Mouse (Mus musculus): ENCODE results near the gene Slc8b1.

Slc8b1 gene

GRCm38 (mm10) chr5:120510982-120511642, at the start of gene Slc8b1:
Slc8b1 (plus strand) TSS chr5:120511168.
- DNase-seq = peak; percentile 99

DNA sequence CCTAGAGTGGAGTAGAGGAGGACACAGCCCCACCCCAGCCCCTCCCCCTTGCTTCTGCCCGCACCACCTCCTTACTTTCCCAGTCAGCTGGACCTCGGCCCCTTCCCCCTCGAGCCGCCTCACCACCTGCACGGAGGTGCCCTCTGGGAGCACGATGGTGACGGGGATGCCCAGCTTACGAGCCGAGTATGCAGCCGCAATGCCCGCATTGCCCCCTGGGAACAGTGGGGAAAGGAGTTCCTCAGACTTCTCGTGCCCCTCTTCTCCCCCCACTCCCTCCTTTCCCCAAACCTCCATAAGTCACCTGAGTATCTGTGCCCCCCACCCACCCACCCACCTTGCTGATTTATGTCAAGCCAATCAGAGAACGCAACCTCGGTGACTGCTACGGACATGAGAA, 49.1 kb upstream of the Slc8b1 start:
- DNase-seq = no peak

- DNase-seq = no peak
Measured at GRCm38 (mm10) chr5:120464321-120464720, 46.6 kb upstream of the Slc8b1 start.

DNA sequence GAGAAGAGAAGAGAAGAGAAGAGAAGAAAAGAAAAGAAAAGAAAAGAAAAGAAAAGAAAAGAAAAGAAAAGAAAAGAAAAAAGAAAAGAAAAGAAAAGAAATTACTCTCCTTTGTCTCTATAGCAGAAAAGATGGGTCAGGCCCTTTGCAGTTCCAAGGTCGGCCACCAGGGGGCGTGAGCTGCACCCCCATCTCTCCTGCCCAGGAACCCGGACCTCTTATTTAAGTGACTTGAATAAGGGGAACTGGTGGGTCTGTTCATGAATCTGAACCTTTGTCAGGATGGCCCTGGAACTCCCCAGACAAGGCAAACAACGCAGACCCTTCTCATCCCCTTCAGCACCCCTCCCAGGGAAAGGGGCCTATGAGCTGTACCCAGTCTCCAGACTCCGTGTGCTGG, 45.9 kb upstream of the Slc8b1 start:
- peak; percentile 23 for DNase-seq

GRCm38 (mm10) chr5:120465860-120466259, 45.1 kb upstream of the Slc8b1 start:
- peak; percentile 42 for DNase-seq

GRCm38 (mm10) chr5:120467026-120467425, 43.9 kb upstream of the Slc8b1 start:
- DNase-seq = peak; percentile 8

DNA sequence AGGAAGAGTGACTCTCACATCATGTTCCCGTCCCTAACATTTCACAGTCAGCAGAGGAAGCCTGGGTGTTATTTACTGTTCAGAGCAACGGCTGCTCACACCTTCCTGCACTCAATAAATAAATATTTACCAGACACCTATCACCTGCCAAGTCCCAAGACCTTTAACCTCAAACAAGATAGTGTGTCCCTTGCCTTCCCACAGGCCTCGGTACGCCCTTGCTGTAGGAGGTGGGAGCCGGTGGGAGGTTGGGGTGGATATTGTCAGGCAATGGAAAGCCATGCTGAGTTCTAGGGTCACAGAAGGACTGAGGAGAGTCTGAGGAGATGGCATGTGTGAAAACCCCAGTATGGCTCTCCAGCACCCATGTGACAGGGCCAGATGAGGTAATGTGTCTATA, 42.6 kb upstream of the Slc8b1 start:
- DNase-seq = no peak

- DNase-seq = no peak
Measured at GRCm38 (mm10) chr5:120468830-120469229, 42.1 kb upstream of the Slc8b1 start.

DNA sequence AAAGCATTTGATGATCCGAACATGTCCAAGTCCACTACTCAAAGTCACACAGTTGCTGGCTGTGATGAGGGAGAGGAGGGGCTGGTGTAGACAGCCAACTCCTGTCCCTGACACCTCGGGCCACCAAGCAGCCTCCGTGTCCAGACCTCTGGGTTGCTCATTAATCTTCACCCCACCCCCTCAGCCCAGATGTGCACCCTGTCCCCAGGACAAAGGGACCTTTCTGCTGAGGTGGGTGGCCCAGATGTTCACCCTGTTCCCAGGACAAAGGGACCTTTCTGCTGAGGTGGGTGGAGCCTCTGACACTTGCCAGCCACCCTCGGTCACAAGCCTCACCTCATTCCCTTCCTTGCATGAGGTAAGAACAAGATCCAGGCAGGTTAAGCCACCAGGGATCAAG, 39.4 kb upstream of the Slc8b1 start:
- no peak for DNase-seq

- no peak for DNase-seq
Measured at GRCm38 (mm10) chr5:120472770-120473169, 38.2 kb upstream of the Slc8b1 start, which contains the start of gene Sdsl. Sdsl (minus strand) TSS chr5:120472810.

- DNase-seq = no peak
Measured at GRCm38 (mm10) chr5:120473361-120473760, 37.6 kb upstream of the Slc8b1 start.

- DNase-seq = no peak
Measured at GRCm38 (mm10) chr5:120475861-120476260, 35.1 kb upstream of the Slc8b1 start.

GRCm38 (mm10) chr5:120476296-120476695, 34.7 kb upstream of the Slc8b1 start, which contains the start of gene Sds:
Sds (plus strand) TSS chr5:120476526.
- DNase-seq = no peak

- no peak for DNase-seq
Measured at GRCm38 (mm10) chr5:120477993-120478392, 33.0 kb upstream of the Slc8b1 start.

DNA sequence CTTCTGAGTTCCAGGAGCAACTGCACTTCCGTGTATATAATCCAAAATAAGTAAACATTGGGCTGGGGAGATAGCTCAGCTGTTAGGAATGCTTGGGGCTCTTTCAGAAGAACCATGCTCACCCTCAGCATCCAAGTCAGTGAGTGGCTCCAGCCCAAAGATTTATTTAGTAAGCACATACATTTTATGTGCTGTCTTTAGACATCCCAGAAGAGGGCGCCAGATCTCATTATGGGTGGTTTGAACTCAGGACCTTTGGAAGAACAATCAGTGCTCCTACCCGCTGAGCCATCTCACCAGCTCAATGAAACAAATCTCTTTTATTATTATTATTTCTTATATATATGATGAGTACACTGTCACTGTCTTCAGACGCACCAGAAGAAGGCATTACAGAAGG, 31.4 kb upstream of the Slc8b1 start:
- DNase-seq = no peak

DNA sequence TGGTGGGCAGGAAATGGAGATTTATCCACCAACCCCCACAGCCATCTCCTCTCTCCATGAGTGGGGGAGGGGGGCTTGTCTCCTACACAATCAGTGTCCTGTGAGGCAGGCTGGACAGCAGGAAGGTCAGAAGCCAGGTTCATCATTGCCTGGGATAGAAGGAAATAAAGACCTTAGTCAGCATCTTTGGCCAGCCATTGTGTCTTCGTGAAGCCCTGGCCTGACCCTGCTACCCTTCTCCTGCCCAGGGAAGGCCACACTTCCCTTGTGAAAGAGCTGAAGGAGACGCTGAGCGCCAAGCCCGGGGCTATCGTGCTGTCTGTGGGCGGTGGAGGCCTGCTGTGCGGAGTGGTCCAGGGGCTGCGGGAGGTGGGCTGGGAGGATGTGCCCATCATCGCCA, 29.8 kb upstream of the Slc8b1 start:
- DNase-seq = no peak

DNA sequence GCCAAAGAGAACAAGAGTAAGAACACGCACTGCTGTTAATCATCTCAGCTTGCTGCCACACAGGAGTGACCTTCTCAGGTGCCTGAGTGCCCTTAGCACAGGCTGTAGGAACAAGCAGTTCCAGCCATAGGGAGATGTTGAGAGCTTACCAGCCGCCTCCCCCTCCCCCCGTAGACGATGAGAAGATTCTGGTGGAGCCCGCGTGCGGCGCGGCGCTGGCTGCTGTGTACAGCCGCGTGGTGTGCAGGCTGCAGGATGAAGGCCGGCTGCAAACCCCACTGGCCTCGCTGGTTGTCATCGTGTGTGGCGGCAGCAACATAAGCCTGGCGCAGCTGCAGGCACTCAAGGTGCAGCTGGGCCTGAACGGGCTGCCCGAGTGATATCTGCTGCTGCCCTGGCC, 27.6 kb upstream of the Slc8b1 start:
- no peak for DNase-seq

DNA sequence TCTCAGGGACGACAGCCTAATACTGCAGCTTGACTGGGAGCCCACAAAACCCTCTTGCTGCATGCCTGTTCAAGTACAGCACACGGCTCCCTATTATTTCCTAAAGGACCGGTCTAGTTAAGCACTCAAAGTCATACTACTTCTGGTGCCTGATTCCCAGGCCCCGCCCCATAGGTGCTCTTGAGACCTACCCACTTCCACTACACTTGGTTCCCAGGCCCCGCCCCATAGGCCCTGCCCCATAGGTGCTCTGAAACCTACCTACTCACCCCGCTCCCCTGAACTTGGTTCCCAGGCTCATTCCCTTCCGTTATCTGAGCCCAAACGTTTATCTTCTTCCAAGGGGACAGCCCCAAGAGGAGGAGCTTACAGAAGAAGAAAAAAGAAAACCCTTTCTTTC, 23.1 kb upstream of the Slc8b1 start:
- no peak for DNase-seq

DNA sequence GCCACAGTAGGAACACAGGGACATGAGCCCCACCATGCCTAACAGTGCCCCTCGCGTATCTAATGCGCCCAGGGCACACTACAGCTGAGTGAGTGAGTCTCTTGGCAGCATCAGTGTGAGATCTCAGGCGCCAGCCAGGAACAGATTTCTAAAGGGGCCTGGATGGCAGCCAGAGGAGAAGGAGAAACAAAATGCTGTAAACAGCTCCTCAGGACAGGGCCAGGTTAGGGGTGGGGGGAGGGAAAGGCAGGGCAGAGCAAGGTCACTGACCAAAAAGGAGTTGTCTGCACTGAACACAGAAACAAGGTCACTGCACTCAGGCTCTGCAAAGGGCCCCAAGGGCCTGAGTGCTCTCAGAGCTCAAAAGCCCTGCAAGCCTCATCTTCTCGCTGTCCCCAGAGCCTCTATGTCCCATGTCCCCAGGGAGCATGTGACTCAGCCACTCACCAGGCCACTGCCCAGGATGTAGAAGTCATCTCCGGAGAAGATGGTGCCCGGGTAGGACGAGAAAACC, 20.2 kb upstream of the Slc8b1 start:
- DNase-seq = peak; percentile 35

DNA sequence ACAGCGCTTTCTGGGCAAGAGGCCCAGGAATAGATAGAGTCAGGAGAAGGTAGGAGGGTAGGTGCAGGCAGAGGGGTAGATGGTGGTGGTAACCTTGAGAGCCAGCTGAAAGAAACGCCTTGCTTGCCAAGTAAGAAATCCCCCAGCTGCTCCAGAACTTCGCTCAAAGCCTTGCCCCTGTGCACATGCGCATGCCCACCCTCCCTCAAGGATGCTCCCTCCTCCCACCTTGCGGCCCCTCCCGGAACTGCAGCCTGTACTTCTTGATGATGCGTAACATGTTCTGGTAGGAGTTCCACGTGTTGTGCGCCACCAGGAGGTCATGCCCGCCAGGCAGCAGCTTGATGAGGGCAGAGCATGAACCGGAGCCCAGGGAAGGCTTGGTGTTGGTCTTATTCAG, 18.5 kb upstream of the Slc8b1 start:
- DNase-seq = no peak

GRCm38 (mm10) chr5:120493440-120493839, 17.5 kb upstream of the Slc8b1 start:
- no peak for DNase-seq

GRCm38 (mm10) chr5:120493873-120494395, 17.0 kb upstream of the Slc8b1 start:
- DNase-seq = no peak

- no peak for DNase-seq
Measured at GRCm38 (mm10) chr5:120495064-120495702, 15.8 kb upstream of the Slc8b1 start.

DNA sequence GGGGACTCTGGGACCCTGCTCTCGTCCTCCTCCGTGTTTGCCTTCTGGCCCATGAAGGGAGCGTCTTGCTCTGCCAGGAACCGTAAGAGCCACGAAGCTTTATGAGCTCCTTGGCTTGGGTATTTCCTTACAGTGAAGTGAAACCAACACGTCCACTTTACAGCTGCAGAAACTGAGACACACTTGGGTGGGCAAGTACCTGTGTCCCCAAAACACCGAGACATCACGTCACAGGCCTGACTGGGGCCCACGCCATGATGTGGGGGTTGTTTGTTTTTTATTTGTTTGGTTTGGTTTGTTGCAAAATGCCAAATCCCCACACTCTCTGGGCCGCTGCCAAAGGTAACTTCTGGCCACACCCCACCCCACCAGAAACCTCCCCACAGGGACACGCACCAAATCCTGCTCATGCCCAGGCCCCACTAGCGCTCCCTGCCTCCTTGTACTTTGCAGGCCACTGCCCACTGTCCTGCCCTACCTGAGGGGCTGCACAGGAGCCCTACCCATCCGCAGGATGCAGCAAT, 15.2 kb upstream of the Slc8b1 start:
- DNase-seq = no peak
